Mouse (Mus musculus): ENCODE measurements around the gene Cebpe.

Gene Cebpe

DNA sequence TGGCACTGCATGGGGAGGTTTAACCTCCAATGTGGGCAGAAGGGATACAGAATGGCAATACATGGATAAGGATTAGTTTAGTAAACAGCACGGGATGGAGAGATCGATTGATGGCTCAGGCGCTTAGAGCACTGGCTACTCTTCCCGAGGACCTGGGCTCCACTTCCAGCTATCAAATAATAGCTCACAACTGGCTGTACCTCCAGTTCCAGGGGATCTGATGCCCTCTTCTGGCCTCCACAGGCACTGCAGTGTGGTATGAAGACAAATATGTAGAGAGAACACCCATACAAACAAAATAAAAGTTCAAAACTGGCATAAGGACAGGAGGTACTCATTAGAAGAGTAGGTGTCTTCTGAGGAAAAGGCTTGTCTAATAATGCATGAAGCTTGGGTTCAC, 42.6 kb downstream of the Cebpe start:
- DNase-seq: no peak

DNA sequence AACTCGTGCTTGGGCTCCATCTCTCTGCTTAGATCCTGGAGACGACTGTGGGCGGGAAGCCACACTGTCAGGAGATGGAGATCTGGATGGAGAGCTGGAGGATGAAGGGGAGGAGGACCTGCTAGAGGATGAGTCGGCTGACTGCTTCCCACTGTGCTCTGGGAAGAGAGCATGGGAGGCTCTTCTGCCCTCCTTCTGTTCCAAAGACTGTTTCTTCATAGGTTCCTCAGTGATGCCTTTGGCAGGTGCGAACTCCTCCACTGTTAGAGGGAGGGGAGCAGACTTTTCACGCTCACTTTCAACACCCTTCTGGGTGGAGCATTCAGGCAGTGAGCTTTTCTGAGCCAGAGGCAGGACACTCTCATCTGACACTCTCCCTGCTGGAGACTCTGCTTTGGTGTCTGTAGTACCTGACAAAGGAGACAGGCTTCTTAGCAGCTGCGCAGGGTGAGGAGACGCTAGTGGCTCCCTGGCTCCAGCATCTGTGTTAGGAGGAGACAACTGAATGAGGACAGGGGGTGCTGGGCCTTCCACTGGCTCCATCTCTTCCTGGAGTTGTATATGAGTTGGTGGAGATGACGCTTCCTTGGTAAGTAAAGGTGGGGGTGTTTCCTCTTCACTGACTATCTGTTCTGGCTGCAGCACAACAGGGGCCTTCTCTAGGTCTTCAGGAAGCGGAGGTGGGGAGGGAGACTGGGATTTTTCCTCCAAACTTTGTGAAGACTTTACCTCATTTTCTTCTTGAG, 47.3 kb downstream of the Cebpe start:
- no peak for DNase-seq
